Mouse (Mus musculus) testis, adult 10 weeks (tissue): ENCODE measurements around the gene Tagap. TPM values are rescaled to one million over a fixed set of nuclear protein-coding genes. Genes with fewer than 3 reads are reported as not detected.

Experiments
- polyA plus RNA-seq: library from polyadenylated mRNA; stranded (reverse); fragments of 350-450 nt; fragmentation: Illumina TruSeq; extraction: RNeasy Lipid Tissue Mini Kit (QIAGEN cat#74804); gene quantifications from one replicate; pipeline ENCODE4 v1.2.3, GENCODE M21; 2014; ENCODE audit warnings: low read depth, low replicate concordance

Tagap gene
- 0.45 TPM for polyA plus RNA-seq

DNA sequence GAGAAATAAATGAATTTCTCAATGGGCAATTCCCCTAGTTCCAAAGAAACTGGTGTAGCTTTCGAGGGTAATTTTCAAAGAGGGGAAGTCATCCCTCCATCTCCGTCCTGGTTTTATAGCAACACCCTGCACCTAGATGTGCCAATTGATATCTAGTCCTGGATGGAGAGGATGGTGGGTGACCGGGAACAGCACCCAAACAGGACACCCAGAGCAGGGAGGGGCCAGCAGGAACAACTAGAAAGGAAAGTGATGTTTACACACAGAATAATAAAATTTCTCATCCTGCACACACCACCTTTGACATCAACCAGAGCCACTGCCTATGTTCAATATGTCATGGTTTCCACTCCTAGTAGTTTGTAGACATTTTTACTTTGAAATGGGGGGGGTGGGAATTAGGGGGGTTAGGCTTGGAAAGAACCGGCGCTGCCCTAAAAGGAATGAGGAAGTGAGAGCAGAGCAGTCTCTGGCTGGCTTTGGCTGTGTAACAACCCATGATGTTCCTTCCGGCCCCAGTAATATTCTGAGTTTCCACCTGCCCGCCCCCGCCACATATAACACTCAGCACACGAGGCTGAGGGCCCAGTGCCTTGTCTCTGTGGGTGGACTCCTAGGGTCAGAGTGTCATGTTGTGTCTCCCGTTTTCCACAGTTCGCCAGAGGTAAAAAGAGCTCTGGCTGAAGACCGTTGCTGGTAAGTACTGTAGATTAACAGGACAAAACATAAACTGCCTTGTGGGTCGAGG lies at the start of gene Tagap:
TSS of gene Tagap (plus strand) at position 588 of the 748 bp plus-strand sequence.

DNA sequence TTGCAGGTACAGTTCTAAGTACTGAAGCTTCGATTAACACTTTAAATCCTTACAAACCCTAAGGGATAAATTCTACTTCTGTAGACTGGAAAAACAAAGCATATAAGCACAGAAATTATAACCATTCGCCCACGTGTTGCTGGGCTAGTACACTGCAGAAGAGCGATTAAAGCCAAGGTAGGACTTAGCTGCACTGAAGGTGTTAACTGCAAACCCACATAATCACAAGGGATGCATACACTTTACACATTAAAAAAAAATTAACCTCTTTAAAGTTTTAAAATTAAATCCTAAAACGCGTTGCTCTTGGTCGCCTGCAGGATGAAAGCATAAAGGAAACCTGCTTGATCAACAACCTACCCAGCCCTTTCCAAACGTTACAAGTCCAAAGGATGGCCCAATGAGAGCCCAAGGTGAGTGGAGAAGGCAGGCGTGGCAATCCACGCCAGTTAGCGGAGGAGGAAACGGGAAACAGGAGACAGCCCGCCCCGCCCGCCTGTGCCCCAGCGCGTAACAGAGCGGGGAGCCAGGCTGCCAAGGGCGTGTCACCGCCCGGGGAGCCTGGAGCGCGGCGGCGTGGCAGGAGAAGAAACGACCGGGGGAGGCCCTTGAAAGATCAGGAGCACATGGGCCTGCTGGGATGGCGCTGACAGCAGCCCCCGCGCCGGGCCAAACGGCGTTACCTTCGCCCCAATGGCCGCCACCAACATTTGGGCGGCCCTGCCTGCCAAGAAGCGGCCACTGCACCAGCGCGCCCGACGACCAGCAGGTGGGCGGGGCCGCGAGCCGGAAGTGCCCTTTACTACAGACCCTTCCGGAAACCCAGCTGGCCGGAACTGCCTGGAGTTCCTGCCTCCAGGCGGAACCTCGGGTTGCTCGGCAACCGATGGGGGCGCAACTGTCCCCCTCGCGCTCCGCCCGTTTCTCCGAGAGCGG lies 19.6 kb downstream of the Tagap start, which contains the start of gene Rsph3a:
TSS of gene Rsph3a (plus strand) at position 498 of the 936 bp plus-strand sequence.

Other genes starting within 250 kb of the Tagap start
- gene Fndc1, start 98.7 kb upstream of the Tagap start, polyA plus RNA-seq, result 0.57 TPM
- gene Rsph3a, start 19.6 kb downstream of the Tagap start, polyA plus RNA-seq, result 507 TPM
- gene Gm49673, start 221.8 kb downstream of the Tagap start, polyA plus RNA-seq, result not detected
- gene Rnaset2a, start 222.1 kb downstream of the Tagap start, polyA plus RNA-seq, result 4.9 TPM
- 129 TPM for gene Fgfr1op, start 239.5 kb downstream of the Tagap start, polyA plus RNA-seq